15 mouse cellular contexts compared by ENCODE assay signal in the genomic region with DNA sequence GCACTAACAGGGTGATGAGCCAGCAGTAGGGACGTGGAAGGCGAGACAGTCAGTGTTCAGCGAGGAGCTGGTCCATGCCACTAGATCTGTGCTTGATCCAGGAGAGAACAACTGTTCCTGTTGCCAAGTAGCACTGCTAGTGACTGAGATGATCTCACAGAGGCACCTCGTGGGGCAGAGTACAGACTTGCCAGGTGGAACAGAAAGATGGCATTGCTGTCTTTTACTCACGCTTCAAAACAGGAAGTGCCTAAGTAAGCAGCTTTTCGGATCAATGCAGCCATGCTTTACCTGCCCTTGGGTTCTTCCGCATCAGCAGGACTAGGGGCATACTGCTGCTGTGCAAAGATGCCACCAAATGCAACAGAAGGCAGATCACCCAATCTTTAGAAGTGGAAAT.
DNase-seq lines count a peak whose midpoint lies in the region; ATAC-seq lines count a peak whose summit lies in the region.
"Had no signal": no experiment of that assay in that cellular context is flagged by ENCODE, and none has a peak within 500 bp of the region (broad histone marks: within the 10 kb centered on the region; RNA-seq: fewer than 3 reads in every experiment).

No protein-coding gene starts in this region.

- ATAC-seq in inflammation-experienced regulatory T-cells, adult 6 months = peak; percentile 69
- no peak for ATAC-seq in midbrain, embryonic 15.5 days (replicated peaks)
- ATAC-seq in liver, embryonic 12.5 days = no peak
- ATAC-seq: intestine, postnatal 0 days; midbrain, embryonic 16.5 days had no signal

- peak; percentile 16 to 17 for DNase-seq in kidney, postnatal 36 days
- DNase-seq in kidney, postnatal 10 days = no peak
- peak; percentile 76 for DNase-seq in brain, adult 2 months (ENCODE audit: low read depth, low spot score)
- DNase-seq in thymus, postnatal 14 days = peak; percentile 46
- DNase-seq in lung, postnatal 14 days = no peak
- DNase-seq: adrenal gland, postnatal 25 days; heart, postnatal 4 days; right cerebral cortex, postnatal 25 days had no signal

- no peaks in the 10 kb centered on the region for H3K9me3 ChIP-seq in midbrain, embryonic 15.5 days
- H3K9me3 ChIP-seq in liver, embryonic 12.5 days (replicated peaks) = no peaks in the 10 kb centered on the region
- H3K9me3 ChIP-seq: limb, embryonic 12.5 days; lung, embryonic 15.5 days had no signal

- no peak overlapping the region for H3K4me3 ChIP-seq in midbrain, embryonic 15.5 days
- no peak overlapping the region for H3K4me3 ChIP-seq in liver, embryonic 12.5 days
- H3K4me3 ChIP-seq: limb, embryonic 12.5 days; lung, embryonic 15.5 days had no signal

- H3K27ac ChIP-seq in midbrain, embryonic 15.5 days = no peak overlapping the region
- no peak overlapping the region for H3K27ac ChIP-seq in liver, embryonic 12.5 days
- H3K27ac ChIP-seq: limb, embryonic 12.5 days; lung, embryonic 15.5 days had no signal

- WGBS in midbrain, embryonic 15.5 days = 87% methylated on average over 7 of the region's 7 CpGs
- WGBS in liver, embryonic 12.5 days (ENCODE audit: insufficient replicate concordance) = 61% methylated on average over 7 of the region's 7 CpGs

- no peak overlapping the region for H3K9ac ChIP-seq in midbrain, embryonic 15.5 days
- H3K9ac ChIP-seq in liver, embryonic 12.5 days = no peak overlapping the region
- H3K9ac ChIP-seq: limb, embryonic 12.5 days; lung, embryonic 15.5 days had no signal

- H3K36me3 ChIP-seq in midbrain, embryonic 15.5 days (replicated peaks) = no peaks in the 10 kb centered on the region
- H3K36me3 ChIP-seq in liver, embryonic 12.5 days = no peaks in the 10 kb centered on the region
- H3K36me3 ChIP-seq: limb, embryonic 12.5 days; lung, embryonic 15.5 days had no signal

- no peak overlapping the region for H3K4me2 ChIP-seq in midbrain, embryonic 15.5 days
- no peak overlapping the region for H3K4me2 ChIP-seq in liver, embryonic 12.5 days
- H3K4me2 ChIP-seq: limb, embryonic 12.5 days; lung, embryonic 15.5 days had no signal

- H3K27me3 ChIP-seq in midbrain, embryonic 15.5 days (replicated peaks) = no peaks in the 10 kb centered on the region
- no peaks in the 10 kb centered on the region for H3K27me3 ChIP-seq in liver, embryonic 12.5 days (replicated peaks)
- H3K27me3 ChIP-seq: limb, embryonic 12.5 days; lung, embryonic 15.5 days had no signal

- H3K4me1 ChIP-seq in midbrain, embryonic 15.5 days = no peaks in the 10 kb centered on the region
- no peaks in the 10 kb centered on the region for H3K4me1 ChIP-seq in liver, embryonic 12.5 days
- H3K4me1 ChIP-seq: limb, embryonic 12.5 days; lung, embryonic 15.5 days had no signal

Comparison
In these comparisons a context has a peak if more than half of its experiments do, and no peak if none do; other contexts are left out.
1. DNase-seq: peak in kidney, postnatal 36 days (2 of 2), brain, adult 2 months (single experiment) and thymus, postnatal 14 days (single experiment); none in kidney, postnatal 10 days (single experiment) and lung, postnatal 14 days (single experiment).